Mouse (Mus musculus) kidney, adult 2 months (tissue): ENCODE measurements around the gene Upf1.

Source experiments
- CTCF ChIP-seq: fragments of 200-500 bp; conservative IDR thresholded peaks from 2 replicates; pipeline ENCODE4 v1.5.1; 2011; ENCODE audit warnings: low read depth, mild to moderate bottlenecking, control low read depth, low read length, moderate library complexity, mixed read lengths; ENCODE audit not compliant: insufficient read depth, insufficient read length
- POLR2A ChIP-seq: fragments of 200-500 bp; IDR thresholded peaks from one replicate; pipeline ENCODE4 v1.6.1; 2011; ENCODE audit warnings: low read depth, low read length, control low read depth

- TF ChIP-seq CTCF (no peak), POLR2A (no peak)
Observed at GRCm38 (mm10) chr8:70395649-70396048, 42.6 kb upstream of the Upf1 start.
